ENCODE assay signal across 8 mouse cellular contexts in the genomic region with DNA sequence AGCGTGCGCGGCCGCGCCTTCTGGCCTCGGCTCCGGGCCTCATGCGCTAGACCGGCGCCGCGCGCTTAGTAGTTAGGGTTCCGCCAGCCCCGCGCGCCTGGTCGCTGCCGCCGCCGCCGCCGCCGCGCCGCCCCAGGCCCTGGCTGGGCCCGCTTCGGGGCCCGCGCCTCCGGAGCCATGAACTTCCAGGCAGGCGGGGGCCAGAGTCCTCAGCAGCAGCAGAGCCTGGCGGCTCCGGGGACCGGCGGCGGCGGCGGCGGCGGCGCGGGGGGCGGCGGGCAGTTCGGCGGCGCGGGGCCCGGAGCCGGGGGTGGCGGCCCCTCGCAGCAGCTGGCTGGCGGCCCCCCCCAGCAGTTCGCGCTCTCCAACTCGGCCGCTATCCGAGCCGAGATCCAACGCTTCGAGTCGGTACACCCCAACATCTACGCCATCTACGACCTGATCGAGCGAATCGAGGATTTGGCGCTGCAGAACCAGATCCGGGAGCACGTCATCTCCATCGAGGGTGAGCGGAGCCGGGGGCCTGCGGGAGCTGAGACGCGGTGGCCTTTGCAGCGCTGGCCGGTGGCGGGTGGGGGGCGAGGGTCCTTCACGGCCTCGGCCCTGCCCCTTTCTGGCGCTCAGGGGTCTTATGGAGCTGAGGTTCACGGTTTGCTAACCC. TPM values are rescaled to one million over a fixed set of nuclear protein-coding genes. Genes with fewer than 3 reads are reported as not detected.
A peak's percentile ranks its signal among the peaks of the same experiment; 100 is the strongest.
DNase-seq lines count a peak whose midpoint lies in the region; ATAC-seq and TF ChIP-seq lines count a peak whose summit lies in the region.

TSS of gene Agap3 (plus strand) at position 148 of the 661 bp plus-strand sequence.

- H3K27me3 ChIP-seq in G1E (ENCODE audit: insufficient read depth, low read length) = no peaks in the 10 kb centered on the region
- no peaks in the 10 kb centered on the region for H3K27me3 ChIP-seq in liver, embryonic 11.5 days (replicated peaks; ENCODE audit: control insufficient read depth, insufficient read depth, low read length)

- no peak for TF ChIP-seq CTCF in G1E (IDR thresholded peaks at IDR 0.05; ENCODE audit: low read depth, low read length)

- intact Hi-C loops in gastrocnemius, postnatal 36 days (cut with DNase I) = no loop called here

- peak within 1 kb of the TSS; percentile 88 for H3K4me3 ChIP-seq in G1E (ENCODE audit: low read depth, low read length)
- H3K4me3 ChIP-seq in liver, embryonic 11.5 days (ENCODE audit: low read depth, low read length) = peak within 1 kb of the TSS; percentile 90

- no peak for ATAC-seq in G1E (ENCODE audit: extremely low read depth, insufficient number of reproducible peaks, low FRiP score, poor library complexity, severe bottlenecking)
- peak; percentile 0; the same call in 1 of the 2 replicates for ATAC-seq in liver, embryonic 11.5 days (replicated peaks; ENCODE audit: low FRiP score)

- H3K9ac ChIP-seq in liver, embryonic 11.5 days (ENCODE audit: low read depth, low read length) = peak within 1 kb of the TSS; percentile 91

- H3K4me2 ChIP-seq in liver, embryonic 11.5 days = peak within 1 kb of the TSS; percentile 98

- H3K27ac ChIP-seq in liver, embryonic 11.5 days (ENCODE audit: low read depth, low read length) = peak within 1 kb of the TSS; percentile 98

- peak; percentile 47 for DNase-seq in 3T3-L1 (ENCODE audit: low read depth, low spot score)
- DNase-seq in G1E (ENCODE audit: low spot score) = peak; percentile 66
- DNase-seq in cerebellum, postnatal 14 days = peak; percentile 63 to 70
- peak in 1 of 2 experiments; percentile 40 for DNase-seq in gastrocnemius, postnatal 36 days
- peak; percentile 65 for DNase-seq in induced T-regulatory cell, adult 2 months (ENCODE audit: low read depth)
- DNase-seq in liver, embryonic 11.5 days (ENCODE audit: low spot score) = peak; percentile 57
- peak; percentile 62 for DNase-seq in naive thymus-derived CD4-positive, alpha-beta T cell, adult 2 months (ENCODE audit: low read depth)
- DNase-seq in ovary, adult 18-20 months (ENCODE audit: low spot score) = no peak

- peaks cover 61% of the 10 kb centered on the region for H3K4me1 ChIP-seq in G1E (ENCODE audit: insufficient read depth, low read depth, low read length)
- H3K4me1 ChIP-seq in liver, embryonic 11.5 days (replicated peaks; ENCODE audit: control insufficient read depth, insufficient read depth, low read length) = peaks cover 34% of the 10 kb centered on the region

- H3K9me3 ChIP-seq in G1E (replicated peaks) = no peaks in the 10 kb centered on the region
- H3K9me3 ChIP-seq in liver, embryonic 11.5 days (ENCODE audit: control insufficient read depth, low read length) = no peaks in the 10 kb centered on the region

- H3K36me3 ChIP-seq in G1E (replicated peaks) = peaks cover 38% of the 10 kb centered on the region
- no peaks in the 10 kb centered on the region for H3K36me3 ChIP-seq in liver, embryonic 11.5 days (ENCODE audit: control insufficient read depth, insufficient read depth, low read length)

- WGBS in liver, embryonic 11.5 days = under 1% methylated on average over 72 of the region's 85 CpGs

RNA-seq across cellular contexts. Expression of gene Agap3, which starts in this region (rescaled TPM):
- total RNA-seq in G1E (2014; fragmentation: Nextera tagmentation) = 22.0 and 26.3 TPM in 2 replicates
- 30.3 and 32.8 TPM in 2 replicates for total RNA-seq in G1E (2017)
- polyA plus RNA-seq in G1E (2012) = 133 and 147 TPM in 2 replicates
- total RNA-seq in gastrocnemius, postnatal 36 days (2021) = 10 to 100 TPM; 59.6 to 63.2 TPM
- 29.4 and 30.6 TPM in 2 replicates for polyA plus RNA-seq in liver, embryonic 11.5 days (2014; fragmentation: Nextera tagmentation; extraction: Ambion mirVana)
